Mouse (Mus musculus) adrenal gland, postnatal 0 days (tissue): ENCODE data around the gene Stbd1. TPM values are rescaled to one million over a fixed set of nuclear protein-coding genes. Genes with fewer than 3 reads are reported as not detected.

Experiments
- polyA plus RNA-seq: library from polyadenylated mRNA; unstranded; fragments of >200 nt; fragmentation: Nextera tagmentation; extraction: Ambion mirVana; gene quantifications from 2 replicates; pipeline ENCODE4 v1.2.1, GENCODE M21; 2015

Gene Stbd1
- 23.9 and 40.6 TPM in 2 replicates for polyA plus RNA-seq

DNA sequence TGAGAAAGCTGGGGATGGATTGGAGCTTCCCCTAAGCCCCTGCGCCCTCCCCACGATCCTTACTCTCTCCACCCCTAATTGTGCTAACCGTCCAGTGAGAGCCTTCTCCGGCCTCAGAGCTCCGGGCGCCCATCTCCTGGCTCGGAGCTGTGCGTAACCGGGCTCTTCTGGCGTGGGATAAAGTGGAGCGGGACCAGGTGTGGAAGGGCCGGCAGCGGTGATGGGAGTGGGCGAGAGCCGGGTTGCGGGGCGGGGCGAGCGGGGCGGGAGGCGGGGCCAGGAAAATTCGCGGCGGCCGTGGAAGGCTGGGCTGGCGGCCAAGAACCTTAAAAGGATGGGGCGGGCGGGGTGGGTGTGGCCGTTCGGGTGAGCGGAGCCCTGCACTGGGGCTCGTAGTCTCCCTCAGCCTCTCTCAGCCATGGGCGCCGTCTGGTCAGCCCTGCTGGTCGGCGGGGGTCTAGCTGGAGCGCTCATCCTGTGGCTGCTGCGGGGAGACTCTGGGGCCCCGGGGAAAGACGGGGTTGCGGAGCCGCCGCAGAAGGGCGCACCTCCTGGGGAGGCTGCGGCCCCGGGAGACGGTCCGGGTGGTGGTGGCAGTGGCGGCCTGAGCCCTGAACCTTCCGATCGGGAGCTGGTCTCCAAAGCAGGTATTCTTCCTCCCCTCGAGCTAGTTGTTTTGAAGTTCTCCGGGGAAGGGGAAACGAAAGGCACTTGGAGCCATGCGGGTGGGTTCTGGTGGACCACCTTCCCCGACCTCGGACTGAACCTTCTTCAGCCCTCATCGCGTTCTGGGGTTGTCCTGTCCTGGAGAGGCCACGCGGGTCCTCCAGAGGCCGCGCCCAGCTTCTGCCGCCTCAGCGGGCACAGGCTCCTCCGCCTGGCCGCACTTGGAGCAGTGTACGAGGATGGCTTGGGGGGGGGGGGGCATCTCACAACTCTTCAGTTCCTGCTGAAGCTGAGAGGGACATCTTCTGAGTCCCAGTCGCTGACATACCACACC, at the start of gene Stbd1:
TSS of gene Stbd1 (plus strand) at position 351 of the 1,000 bp plus-strand sequence.

DNA sequence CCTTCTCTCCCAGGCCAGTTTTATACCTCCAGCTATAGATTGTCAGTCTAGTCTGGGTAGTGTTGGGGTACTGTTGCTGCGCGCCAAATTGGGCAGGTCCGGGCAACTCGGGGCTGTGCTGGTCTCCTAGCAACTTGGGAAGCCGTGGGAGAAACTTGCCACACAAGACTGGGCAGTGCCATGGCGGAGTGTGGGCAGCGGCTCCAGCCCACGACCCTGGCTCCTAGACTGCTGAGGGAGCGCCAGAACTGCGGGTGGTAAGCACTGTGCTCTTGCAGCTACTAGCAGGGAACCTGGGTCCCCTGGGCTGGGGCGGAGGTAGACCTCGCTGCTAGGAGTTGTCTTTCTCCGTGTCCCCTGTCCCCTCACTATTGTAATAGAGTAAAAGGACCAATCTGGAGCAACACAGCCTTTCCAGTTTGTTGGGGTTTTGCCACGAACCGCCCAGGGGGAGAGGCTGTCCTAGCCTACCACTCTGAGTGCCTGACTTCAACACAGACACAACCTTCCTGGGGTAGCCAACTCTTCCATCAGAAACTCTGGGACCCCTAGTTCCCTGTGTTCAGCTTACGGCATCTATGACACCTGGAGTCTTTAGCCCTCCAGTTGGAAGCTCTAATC, 47.8 kb upstream of the Stbd1 start, which contains the start of gene Fam47e:
TSS of gene Fam47e (plus strand) at position 179 of the 621 bp plus-strand sequence.

Other genes starting within 250 kb of the Stbd1 start
- gene Nup54, start 167.8 kb upstream of the Stbd1 start, polyA plus RNA-seq, result 15.4 and 22.5 TPM in 2 replicates
- 14.9 and 16.3 TPM in 2 replicates for gene Scarb2, start 96.2 kb upstream of the Stbd1 start, polyA plus RNA-seq
- 0.35 TPM in 1 of 2 replicates, not detected in the other for gene Fam47e, start 48.0 kb upstream of the Stbd1 start, polyA plus RNA-seq
- 0.19 and 0.52 TPM in 2 replicates for gene Ccdc158, start 72.2 kb downstream of the Stbd1 start, polyA plus RNA-seq
- 1.5 and 1.8 TPM in 2 replicates for gene Shroom3, start 80.4 kb downstream of the Stbd1 start, polyA plus RNA-seq